Mouse (Mus musculus) brown adipose tissue, adult 24 weeks (tissue): ENCODE results near the gene Pdgfb. TPM values are rescaled to one million over a fixed set of nuclear protein-coding genes. Genes with fewer than 3 reads are reported as not detected.

Source experiments
- H3K27ac ChIP-seq: fragments of 200-500 bp; replicated peaks from 2 replicates; pipeline ENCODE4 v1.5.1; 2012; ENCODE audit warnings: low read depth, mild to moderate bottlenecking, low read length
- H3K4me1 ChIP-seq: fragments of 200-500 bp; 2 replicates; pipeline ENCODE4 v1.6.1; 2012; ENCODE audit warnings: low read length, mixed read lengths; ENCODE audit not compliant: control insufficient read depth, insufficient read depth, insufficient read length
- H3K4me3 ChIP-seq: fragments of 200-500 bp; 2 replicates; pipeline ENCODE4 v1.5.1; 2012; ENCODE audit warnings: low read depth, mild to moderate bottlenecking, low read length, moderate library complexity; ENCODE audit not compliant: insufficient read depth
- polyA plus RNA-seq: library from polyadenylated mRNA; stranded (reverse); fragments of >200 nt; gene quantifications from 2 replicates; pipeline ENCODE4 v1.2.4, GENCODE M21; 2012; ENCODE audit not compliant: missing spikeins, insufficient read depth, insufficient read length

Gene Pdgfb
- polyA plus RNA-seq, 1 experiment, result 9.8 TPM

GRCm38 (mm10) chr15:79946790-79947189 is 68.0 kb downstream of the Pdgfb start:
- Histone ChIP-seq H3K27ac (no peak overlapping the region), H3K4me1 (peaks cover 17% of the 10 kb centered on the region), H3K4me3 (no peak overlapping the region)

DNA sequence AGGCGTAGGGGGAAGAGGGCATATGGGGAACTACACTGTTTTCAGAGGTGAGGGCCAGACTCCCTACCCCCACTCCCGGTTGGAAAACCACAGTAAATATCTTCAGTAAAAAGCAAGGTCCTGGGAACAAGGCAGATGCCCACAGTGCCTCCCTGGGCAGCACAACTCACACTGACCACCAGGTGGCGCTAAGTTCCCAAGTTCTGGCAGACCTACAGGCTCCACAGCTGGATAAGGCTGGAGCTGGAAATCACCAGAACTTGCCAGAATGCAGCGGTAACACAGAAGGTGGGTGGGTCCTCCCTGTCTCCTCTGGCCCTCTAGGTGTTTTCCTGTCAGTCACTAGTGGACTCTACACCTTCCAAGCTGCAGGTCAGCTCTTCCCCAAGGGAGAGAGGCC is 68.8 kb downstream of the Pdgfb start:
- H3K4me1 ChIP-seq, result peaks cover 9% of the 10 kb centered on the region
- H3K27ac ChIP-seq, result no peak overlapping the region
- no peak overlapping the region for H3K4me3 ChIP-seq

Other genes starting within 250 kb of the Pdgfb start
- gene Dnal4, start 237.1 kb downstream of the Pdgfb start, polyA plus RNA-seq, result 10.6 and 13.5 TPM in 2 replicates
- 0.71 and 0.83 TPM in 2 replicates for gene Nptxr, start 210.2 kb downstream of the Pdgfb start, polyA plus RNA-seq
- not detected in 2 replicates for gene Npcd, start 180.7 kb downstream of the Pdgfb start, polyA plus RNA-seq
- 3.9 and 7.3 TPM in 2 replicates for gene Cbx6, start 180.3 kb downstream of the Pdgfb start, polyA plus RNA-seq
- 5.3 and 7.4 TPM in 2 replicates for gene Apobec3, start 123.3 kb downstream of the Pdgfb start, polyA plus RNA-seq
- gene Cbx7, start 43.9 kb downstream of the Pdgfb start, polyA plus RNA-seq, result 6.8 and 7.1 TPM in 2 replicates
- gene Syngr1, start 76.4 kb upstream of the Pdgfb start, polyA plus RNA-seq, result 47.9 and 62.7 TPM in 2 replicates
- gene Rpl3, start 76.9 kb upstream of the Pdgfb start, polyA plus RNA-seq, result 424 and 522 TPM in 2 replicates
- gene Tab1, start 118.2 kb upstream of the Pdgfb start, polyA plus RNA-seq, result 4.8 and 5.7 TPM in 2 replicates
- 0.36 and 0.50 TPM in 2 replicates for gene Mgat3, start 158.7 kb upstream of the Pdgfb start, polyA plus RNA-seq
- gene Mief1, start 219.0 kb upstream of the Pdgfb start, polyA plus RNA-seq, result 15.4 and 16.0 TPM in 2 replicates
- gene AC140267.1, start 220.9 kb upstream of the Pdgfb start, polyA plus RNA-seq, result not detected in 2 replicates
- 111 and 147 TPM in 2 replicates for gene Atf4, start 240.2 kb upstream of the Pdgfb start, polyA plus RNA-seq
- gene Rps19bp1, start 249.3 kb upstream of the Pdgfb start, polyA plus RNA-seq, result 30.4 and 30.8 TPM in 2 replicates